Mouse (Mus musculus) C3H10T1/2 (cell line): ENCODE measurements around the gene Zfp664. TPM values are rescaled to one million over a fixed set of nuclear protein-coding genes. Genes with fewer than 3 reads are reported as not detected.

Experiments used
- polyA plus RNA-seq, 2 experiments: library from polyadenylated mRNA; unstranded; fragments of >200 nt; fragmentation: generic; extraction: Trizol; gene quantifications; one replicate each; pipeline ENCODE4 v1.2.1; 2012; ENCODE audit warnings: missing spikeins in 2 of 2

Gene Zfp664
- 10 to 100 TPM in 1 of 2 experiments, 1 to 10 TPM in 1; 1.2 to 19.2 TPM for polyA plus RNA-seq

GRCm38 (mm10) chr5:124862013-124862866, at the start of gene Zfp664, which contains the start of gene Ccdc92:
Gene Zfp664 (plus strand): TSS chr5:124862691.
Gene Ccdc92 (minus strand): TSS chr5:124862424.

Other genes with a start within 250 kb of the Zfp664 start
- 10 to 100 TPM in 1 of 2 experiments, 1 to 10 TPM in 1; 5.6 to 15.2 TPM for gene Atp6v0a2, start 234.1 kb upstream of the Zfp664 start, polyA plus RNA-seq
- gene Dnah10, start 137.6 kb upstream of the Zfp664 start, polyA plus RNA-seq = under 1 TPM; under 0.01 to 0.28 TPM
- gene Ccdc92, start 267 bp upstream of the Zfp664 start, polyA plus RNA-seq = 1 to 10 TPM; 8.8 to 9.8 TPM
- gene Rflna, start 140.5 kb downstream of the Zfp664 start, polyA plus RNA-seq = under 1 TPM in 1 of 2 experiments, not detected in 1; 0.12 TPM